Mouse (Mus musculus) c-Kit-positive CD71-negative TER-119-negative erythroid progenitor cells, embryonic 14.5 days (primary cell): ENCODE results near the gene Cd68.
"Not testable (repeated sequence)": the region's sequence is repeated elsewhere in the genome, so short reads cannot be mapped to it uniquely, and the experiment has no call there.

ENCODE experiments used
- DNase-seq: peaks from one replicate; pipeline ENCODE4 v3.0.0-alpha.2; 2013; ENCODE audit warnings: low read depth

Cd68 gene

DNA sequence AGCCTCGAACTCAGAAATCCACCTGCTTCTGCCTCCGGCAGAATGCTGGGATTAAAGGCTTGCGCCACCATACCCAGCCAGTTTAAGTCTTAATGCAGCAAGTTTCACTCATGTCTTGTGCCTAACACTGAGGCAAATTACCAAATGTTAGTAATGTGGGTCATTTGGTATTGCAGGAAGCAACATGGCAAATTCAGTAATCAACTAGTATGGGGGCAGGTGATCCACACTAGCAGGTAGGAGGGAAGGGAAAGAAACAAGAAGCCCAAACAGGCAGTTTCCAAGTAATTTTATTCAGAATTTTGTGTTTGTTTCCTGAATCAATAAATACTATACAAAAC lies 682 bp upstream of the Cd68 start:
- no peak for DNase-seq

DNA sequence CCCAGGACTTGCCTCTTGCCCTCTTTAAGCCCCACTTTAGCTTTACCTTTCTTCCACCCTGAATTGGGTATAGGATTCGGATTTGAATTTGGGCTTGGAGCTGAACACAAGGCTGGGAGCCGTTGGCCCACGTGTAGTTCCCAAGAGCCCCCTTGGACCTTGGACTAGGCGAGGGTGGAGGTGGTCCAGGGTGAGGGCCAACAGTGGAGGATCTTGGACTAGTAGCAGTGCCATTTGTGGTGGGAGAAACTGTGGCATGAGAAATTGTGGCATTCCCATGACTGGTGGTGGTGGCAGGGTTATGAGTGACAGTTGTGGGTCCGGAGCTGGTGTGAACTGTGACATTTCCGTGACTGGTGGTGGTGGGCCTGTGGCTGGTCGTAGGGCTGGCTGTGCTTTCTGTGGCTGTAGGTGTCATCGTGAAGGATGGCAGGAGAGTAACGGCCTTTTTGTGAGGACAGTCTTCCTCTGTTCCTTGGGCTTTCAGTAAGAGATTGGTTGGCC lies 444 bp downstream of the Cd68 start:
- no peak for DNase-seq

DNA sequence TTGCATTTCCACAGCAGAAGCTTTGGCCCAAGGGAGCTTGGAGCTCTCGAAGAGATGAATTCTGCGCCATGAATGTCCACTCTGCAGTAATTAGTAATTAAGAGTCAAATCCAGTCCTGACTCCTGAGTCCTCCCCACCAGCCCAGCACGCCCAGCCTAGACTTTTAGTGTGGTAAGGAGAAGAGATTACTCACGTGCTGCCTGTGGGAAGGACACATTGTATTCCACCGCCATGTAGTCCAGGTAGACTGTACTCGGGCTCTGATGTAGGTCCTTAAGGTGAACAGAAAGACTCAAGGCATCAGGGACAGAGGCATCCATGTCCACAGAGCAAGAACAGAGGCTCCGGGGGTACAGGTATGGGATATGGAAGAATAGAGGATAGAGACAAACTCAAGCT lies 1.1 kb downstream of the Cd68 start:
- no peak for DNase-seq

DNA sequence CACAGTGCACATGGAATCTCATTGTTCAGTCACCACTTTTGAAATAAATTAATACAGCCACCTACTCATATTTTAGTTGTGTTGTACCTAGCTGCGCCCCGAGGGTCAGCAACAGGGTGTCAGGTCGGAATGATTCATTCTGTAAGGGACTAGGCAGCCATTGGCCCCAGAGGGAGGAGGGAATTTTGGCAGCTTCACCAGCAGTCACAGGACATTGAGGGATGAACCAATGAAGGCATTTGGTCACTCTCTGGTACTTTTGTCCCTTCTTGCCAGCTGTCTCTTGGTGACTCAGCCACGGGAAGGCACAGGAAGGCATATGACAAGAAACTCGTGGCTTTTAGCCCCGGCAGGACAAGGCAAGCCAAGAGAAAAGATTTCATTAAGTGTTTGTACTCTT lies 2.2 kb downstream of the Cd68 start:
- DNase-seq, result no peak

DNA sequence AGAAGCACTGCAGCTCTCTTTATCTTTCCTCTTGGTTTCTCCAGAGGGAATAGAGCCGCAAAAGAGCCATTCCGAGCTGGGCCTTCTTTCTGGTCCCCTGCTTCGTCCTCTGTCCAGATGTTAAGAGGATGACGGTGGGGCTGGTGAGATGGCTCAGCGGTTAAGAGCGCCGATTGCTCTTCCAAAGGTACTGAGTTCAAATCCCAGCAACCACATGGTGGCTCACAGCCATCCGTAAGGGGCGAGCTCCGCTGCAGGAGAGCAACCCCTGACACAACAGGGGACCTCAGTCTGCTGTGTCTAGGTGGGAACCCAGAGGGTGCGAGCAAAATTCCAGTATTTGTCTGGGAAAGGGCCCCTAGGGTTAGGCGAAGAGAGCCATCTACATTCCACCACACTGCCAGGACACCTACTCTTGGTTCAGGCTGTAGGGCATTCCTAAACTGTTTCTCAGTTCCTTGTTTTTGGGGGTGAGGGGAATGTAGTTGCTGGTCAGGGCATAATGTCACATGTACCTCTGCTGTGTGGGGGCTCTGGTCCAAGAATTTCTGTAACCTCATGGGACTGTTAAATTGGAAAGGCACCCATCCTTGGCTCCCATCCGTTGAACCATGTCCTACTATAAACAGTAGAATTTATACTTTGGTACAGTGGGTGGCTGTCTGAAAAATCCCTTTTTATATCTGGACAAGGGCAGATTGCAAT lies 2.8 kb downstream of the Cd68 start:
- no peak for DNase-seq

DNA sequence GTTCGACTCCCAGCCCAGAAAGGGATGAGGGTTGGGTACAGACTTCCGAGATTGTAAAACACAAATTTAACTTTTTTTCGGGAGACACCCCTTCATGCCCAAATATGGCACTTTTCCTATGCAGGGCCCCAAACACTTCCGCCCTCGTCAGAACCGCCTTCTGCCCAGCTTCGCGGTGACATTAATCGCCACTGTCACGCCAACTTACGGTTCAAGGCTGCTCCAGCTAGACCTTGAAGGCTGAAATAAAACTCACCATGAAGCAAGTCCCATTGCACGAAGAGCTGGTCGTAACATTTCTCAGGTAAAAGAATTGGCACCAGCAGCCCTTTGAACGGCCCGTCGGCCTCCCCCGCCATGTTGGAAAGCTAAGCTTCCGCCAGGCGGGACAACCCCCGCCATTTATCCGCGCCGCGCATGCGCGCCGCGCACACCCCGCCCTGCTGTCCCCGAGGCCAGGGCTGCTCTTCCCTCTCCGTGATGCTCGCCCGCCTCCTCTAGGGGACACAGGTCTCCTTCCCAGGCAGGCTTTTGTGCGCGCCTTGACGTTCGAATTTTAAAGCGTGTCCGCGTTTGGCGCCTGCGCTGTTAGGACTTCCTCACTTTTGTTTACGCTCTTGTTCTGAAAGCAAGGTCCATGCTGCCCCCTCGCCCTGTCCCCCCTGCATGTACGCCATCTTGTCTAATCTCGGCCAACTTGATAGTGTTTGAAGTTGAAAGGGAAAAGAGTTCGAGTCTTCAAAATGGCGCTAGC lies 3.6 kb downstream of the Cd68 start, which contains the start of gene Mpdu1:
Mpdu1 (minus strand) TSS at position 430 of the 754 bp plus-strand sequence.
- DNase-seq, result peak; percentile 93

DNA sequence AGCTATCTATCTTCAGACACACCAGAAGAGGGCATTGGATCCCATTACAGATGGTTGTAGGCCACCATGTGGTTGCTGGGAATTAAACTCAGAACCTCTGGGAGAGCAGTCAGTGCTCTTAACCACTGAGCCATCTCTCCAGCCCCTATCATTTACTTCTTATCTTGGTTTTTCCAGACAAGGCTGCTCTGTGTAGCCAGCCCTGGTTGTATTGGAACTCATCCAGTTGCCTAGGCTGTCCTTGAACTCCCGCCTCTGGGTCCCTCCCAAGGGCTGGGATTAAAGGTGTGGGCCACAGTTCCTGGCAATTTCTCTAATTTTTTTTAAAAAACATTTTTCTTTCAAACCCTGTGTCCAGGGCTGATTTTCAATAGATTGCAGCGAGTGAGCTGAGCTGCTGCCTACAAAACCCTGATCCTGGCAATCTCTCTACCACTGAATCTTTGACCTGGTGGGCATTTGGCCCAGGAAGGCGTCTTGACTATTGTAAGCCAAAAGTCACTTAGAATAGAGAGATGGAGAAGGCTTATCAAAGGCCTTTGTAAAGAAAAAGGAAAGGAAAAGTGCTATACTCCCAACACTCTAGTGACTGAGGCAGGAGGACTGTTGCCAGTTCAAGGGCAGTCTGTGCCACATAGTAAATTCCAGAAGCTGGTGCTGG lies 4.6 kb downstream of the Cd68 start:
- DNase-seq, result no peak

DNA sequence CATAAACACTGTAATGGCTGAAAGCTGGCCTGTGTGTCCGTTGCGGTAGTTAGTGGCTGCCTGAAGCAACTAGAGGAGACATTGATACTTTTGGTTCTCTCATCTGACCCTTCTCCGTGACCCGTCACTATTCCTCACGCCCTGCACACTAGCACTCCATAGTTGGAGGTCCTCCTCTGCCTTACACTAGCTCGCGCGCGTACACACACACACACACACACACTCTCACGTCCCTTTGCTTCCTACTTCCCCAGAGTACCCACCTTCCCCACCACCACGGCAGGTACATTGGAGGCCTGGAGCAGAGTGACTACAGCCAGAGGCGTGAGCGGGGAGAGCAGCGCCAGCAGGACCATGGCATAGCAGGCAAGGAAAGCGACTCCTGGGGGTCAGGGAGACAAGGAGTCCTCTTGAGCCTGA lies 8.5 kb downstream of the Cd68 start:
- no peak for DNase-seq

DNA sequence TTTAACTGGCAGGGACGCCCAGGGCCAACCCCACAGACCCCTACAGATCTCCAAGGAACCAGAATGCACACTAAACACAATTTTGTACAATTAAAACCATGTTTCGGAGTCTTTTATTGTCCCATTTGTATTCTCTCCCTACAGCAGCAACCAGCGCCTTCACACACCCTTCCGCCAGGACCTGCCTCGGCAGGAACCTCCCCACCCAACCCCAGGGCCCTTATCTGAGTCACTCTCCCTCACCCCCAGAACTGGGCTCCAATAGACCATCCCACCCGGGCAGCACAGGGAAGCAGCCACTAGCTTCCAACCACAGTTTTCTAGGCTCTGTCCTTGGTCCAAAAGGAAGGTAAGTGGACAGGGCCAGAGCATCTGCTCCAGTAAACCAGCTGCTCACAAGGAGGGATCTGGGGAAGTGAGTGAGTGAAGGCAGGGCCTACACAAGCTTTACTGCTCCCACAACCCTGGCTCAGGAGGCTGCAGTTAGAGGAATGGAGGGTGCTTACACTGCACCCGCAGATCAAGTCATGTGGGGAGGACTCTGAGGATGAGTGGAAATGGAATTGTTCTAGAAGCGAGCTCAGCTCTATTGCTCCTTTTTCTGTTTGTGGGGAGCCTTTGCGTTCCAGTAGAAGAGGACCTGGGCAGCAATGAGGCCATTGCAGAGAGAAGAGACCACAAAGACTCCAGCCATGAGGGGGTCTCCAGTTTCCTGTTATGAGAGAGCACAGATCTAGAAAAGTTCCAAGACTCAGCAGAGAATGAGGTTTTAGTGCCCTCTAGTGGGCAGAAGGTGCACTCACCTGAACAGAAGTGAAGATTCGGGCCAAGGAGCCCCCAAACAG lies 9.1 kb downstream of the Cd68 start:
- no peak for DNase-seq

DNA sequence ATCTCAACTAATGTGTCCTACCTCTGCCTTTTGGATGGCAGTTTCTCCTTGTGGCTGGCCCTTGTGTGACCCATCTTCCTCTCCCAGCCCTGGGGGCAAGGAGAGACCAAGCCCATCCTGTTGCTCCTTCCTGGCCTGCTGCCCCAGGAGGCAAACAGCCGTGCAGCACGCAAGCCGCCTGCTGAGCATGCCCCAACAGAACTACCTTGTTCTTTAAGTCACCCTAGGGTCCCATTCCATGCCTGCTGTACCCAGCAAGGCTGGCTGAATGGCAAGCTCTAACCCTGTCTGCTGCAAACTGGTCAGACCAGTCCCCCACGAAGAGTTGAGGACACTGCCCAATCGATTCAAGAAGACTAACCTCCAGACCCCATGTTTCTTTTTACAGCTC lies 9.9 kb downstream of the Cd68 start:
- no peak for DNase-seq

DNA sequence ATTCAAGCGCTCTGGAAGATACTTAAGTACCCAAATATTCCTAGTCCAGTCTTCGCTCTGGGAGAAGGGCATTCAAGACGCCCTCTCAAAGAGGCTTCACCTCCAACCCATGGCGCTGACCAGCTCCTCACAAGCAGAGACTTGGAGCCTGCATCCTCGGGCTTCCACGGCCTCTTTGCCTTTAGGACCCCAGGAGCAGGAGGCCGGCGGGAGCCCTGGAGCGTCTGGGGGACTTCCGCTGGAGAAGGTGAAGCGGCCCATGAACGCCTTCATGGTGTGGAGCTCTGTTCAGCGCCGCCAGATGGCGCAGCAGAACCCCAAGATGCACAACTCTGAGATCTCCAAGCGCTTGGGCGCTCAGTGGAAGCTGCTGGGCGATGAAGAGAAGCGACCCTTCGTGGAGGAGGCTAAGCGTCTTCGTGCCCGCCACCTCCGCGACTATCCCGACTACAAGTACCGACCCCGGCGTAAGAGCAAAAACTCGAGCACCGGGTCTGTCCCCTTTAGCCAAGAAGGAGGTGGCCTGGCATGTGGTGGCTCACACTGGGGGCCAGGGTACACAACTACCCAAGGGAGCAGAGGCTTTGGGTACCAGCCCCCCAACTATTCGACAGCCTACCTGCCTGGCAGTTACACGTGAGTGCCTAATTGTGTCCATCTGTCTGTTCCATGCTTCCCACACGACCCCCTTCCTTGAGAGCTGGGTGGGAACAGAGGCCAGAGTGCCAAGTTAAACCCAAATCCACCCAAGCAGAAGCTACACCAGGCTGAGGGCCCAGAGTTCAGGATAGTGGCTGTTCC lies 10.5 kb downstream of the Cd68 start, which contains the start of gene Sox15:
Sox15 (plus strand) TSS at position 51 of the 801 bp plus-strand sequence.
- peak; percentile 62 for DNase-seq

DNA sequence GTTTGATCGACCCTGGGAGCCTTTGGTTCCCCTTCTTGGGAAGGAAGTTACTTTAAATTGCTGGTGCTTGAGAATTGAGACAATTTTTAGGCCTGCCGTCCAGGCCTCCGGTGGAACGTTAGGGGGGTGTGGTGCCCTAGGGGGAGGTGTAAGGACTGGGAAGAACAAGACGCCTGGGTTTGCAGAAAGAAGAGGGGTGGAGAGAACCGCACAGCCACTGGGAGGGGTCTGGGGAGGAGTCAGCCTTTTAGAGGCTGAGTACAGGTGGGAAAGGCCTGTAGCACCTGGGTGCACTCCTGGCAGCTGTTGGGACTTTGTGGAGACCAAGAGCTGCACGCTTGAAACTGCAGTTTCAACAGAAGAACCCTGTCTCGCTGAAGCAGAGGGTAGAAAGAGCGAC lies 11.2 kb downstream of the Cd68 start:
- no peak for DNase-seq

DNA sequence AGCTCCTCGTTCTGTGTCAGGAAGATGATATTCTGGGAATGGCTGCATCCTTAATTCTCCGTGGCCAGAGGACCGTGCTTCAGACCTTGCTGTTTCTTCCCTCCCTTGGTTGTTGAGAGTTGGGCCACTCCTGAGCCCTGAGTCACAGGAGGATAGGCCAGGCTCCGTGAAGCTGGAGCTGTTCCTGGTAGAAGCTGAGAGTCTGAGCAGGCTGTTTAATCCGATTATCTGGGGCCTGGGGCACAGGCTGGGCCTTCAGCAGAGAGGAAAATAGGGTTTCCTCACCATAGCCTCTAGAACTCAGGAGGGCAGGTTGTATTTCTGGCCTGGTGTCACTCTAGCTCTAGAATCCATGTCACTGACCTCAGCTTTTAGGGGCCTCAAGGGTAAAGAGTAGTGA lies 12.6 kb downstream of the Cd68 start:
- no peak for DNase-seq

DNA sequence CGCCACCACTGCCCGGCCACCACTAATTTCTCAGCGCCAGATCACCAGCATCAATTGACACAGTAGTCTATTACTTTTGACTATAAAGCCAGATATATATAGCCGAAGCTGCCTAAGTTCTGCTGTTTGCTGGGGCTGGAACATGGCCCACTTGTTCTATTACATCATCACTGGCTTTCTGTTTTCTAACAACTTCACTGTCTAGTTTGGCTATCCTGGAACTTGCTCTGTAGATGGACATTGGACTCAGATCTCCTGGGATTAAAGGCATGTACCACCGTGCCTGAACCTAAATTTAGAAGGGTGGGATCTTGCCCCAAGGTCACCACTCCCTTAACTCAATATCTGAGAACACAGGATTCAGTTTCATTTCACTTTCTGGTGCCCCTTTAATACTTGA lies 20.1 kb downstream of the Cd68 start:
- no peak for DNase-seq

DNA sequence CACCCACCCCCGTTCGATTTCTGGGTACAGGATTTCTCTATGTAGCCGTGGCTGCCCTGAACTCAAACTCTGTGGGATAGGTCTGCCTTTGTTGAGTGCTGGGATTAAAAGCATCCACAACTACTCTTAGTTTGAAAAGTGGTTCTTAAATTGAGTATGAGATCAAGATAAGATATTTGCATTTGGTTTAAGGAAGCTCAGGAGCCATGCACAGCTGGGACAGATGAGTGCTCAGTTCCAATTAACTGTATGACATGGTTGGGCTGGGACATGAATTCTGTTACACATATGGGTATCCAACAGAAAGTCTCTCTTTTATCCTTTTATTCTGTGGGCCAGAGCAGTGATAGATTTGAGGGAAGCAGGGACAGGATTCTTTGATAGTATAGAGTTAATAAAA lies 30.5 kb downstream of the Cd68 start:
- no peak for DNase-seq

DNA sequence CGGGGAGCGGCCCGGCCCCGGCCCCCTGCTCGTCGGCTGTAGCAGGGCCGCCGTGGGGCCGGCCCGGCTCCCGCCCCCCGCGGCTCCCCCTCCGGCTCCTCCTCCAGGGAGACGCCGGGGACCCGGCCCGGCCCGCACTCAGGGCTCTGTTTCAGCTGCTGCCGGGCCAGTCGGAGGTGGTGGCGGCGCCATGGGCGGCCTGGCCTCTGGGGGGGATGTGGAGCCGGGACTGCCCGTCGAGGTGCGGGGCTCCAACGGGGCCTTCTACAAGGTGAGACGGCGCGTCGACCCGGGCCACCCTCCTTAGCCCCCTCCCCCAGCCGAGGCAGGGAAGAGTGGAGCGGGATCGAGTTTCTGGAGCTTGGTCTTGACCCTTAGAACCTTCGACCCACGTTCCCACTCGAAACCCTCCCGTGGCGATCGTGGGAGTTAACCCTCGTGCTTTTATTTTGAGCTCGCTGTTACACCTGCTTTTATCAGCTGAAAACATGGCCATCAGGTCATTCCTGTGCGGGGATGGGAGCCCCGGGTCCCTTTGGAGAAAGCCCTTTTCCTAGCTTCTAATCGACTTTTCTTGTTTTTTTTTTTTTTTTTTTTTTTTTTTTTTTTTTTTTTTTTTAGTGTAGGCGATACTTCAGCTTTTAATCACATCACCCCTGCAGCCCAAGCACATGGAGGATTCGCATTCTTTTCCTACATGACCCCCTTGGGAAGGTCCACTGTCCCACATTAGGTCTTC lies 32.7 kb downstream of the Cd68 start:
- no peak for DNase-seq

DNA sequence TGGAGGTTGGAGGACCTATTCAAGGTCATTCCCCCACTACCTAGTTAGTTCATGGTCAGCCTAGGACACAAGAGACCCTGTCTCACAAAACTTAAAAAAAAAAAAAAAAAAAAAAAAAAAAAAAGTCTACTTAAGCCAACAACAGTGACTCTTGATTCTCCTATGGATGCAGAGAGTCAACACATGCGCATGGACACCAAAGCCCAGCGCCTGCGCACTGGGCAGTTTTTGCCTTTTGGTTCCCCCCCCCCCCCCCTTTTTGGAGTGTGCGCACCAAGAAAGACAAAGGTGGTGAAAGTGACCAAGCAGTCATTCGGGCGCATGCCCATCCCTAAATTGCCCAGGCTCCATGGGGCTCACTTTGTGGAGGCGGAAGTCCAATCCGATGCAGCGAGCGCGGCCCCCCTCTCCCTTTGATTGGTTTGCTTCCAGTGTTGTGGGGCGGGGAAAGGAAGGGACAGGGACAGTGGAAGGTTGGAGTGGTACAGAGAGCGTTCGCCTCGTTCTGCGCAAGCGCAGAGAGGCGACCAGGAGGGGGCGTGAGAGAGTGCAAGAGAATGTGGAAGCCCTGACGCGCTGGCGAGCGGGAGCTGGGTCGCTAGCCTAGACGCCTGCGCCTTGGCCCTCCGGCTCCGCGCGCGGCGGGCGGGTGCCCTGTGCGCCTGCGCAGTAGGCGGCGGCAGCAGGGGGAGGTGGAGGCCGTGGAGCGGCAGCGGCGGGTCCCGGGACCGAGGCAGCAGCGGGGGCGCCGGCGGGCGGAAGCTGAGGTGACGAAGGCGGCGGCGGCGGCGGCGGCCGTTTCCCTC lies 33.5 kb downstream of the Cd68 start, which contains the start of gene Fxr2:
Fxr2 (plus strand) TSS at position 707 of the 806 bp plus-strand sequence.
- peak; percentile 100 for DNase-seq

DNA sequence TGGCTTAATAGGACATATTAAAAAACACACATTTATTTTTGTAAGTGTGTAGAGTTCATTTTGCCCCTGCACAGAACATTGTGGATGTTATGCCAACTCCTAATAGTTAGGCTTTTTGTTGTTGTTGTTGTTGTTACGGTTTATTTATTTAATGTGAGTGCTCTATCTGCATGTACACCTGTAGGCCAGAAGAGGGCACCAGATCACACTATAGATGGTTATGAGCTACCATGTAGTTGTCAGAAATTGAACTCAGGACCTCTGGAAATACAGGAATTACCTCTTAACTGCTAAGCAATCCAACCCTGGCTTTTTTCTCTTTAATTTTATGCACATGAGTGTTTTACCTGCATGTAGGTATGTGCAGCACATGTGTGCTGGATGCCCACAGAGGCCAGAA lies 36.2 kb downstream of the Cd68 start:
- no peak for DNase-seq

DNA sequence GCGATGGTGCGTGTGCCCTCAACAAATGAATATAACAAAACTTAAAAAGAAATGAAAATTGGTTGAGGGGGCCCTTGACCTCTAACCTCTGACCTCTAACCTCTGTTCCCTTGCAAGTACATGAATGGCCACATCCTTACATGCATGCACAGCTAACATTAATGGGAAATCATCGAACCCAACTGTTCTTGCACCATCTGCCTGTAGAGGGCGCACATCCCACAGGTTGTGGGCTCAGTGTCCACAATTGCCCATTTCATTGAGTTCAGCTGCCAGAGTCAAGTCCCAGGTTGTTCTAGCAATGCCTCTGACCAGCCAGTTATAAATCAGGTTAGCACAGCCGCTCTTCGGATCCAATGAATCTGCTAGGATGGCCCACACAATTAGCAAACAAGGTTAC lies 37.7 kb downstream of the Cd68 start:
- peak; percentile 86 for DNase-seq

DNA sequence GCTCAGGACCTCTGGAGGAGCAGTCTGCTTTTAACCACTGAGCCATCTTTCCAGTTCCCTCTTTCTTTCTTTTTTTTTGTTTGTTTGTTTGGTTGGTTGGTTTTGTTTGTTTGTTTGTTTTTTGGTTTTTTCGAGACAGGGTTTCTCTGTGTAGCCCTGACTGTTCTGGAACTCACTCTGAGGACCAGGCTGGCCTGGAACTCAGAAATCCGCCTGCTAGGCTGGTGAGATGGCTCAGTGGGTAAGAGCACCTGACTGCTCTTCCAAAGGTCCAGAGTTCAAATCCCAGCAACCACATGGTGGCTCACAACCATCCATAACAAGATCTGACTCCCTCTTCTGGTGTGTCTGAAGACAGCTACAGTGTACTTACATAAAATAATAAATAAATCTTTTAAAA lies 41.6 kb downstream of the Cd68 start:
- DNase-seq, result not testable (repeated sequence)
